ENCODE assay signal across 7 mouse cellular contexts in genomic region chr11:114523444-114524238, GRCm38 (mm10).
DNase-seq lines count a peak whose midpoint lies in the region.

No protein-coding gene starts in this region.

- no peaks in the 10 kb centered on the region for H3K36me3 ChIP-seq in heart, embryonic 10.5 days
- no peaks in the 10 kb centered on the region for H3K36me3 ChIP-seq in splenic B cell, adult 2 months (ENCODE audit: control insufficient read depth, insufficient read depth, low read length, poor library complexity, severe bottlenecking)

- DNase-seq in MEL-GATA-1-ER (ENCODE audit: extremely low read depth, low read depth), result peak; percentile 21
- DNase-seq in adrenal gland, postnatal 14 days, result peak; percentile 87
- DNase-seq in embryo, embryonic 9.5 days (ENCODE audit: extremely low spot score), result peak; percentile 84
- peak; percentile 88 for DNase-seq in heart, embryonic 10.5 days (ENCODE audit: low spot score)
- peak; percentile 61 to 66 for DNase-seq in layer of hippocampus, postnatal 36 days
- peak; percentile 81 for DNase-seq in mesoderm, embryonic 11.5 days (ENCODE audit: low read depth, low spot score)
- peak; percentile 55 for DNase-seq in splenic B cell, adult 2 months (ENCODE audit: low read depth, low spot score)

- 37% methylated on average over 6 of the region's 6 CpGs for WGBS in heart, embryonic 10.5 days

- no peaks in the 10 kb centered on the region for H3K27me3 ChIP-seq in heart, embryonic 10.5 days (ENCODE audit: insufficient read depth, poor library complexity, severe bottlenecking)
- no peaks in the 10 kb centered on the region for H3K27me3 ChIP-seq in splenic B cell, adult 2 months (ENCODE audit: control insufficient read depth, insufficient read depth, low read length, poor library complexity, severe bottlenecking)

- H3K4me3 ChIP-seq in heart, embryonic 10.5 days, result no peak overlapping the region

- H3K4me1 ChIP-seq in heart, embryonic 10.5 days, result peaks cover 12% of the 10 kb centered on the region; the same call in 1 of the 2 replicates

- H3K9me3 ChIP-seq in heart, embryonic 10.5 days, result no peaks in the 10 kb centered on the region

- no peak overlapping the region for H3K27ac ChIP-seq in heart, embryonic 10.5 days

Comparison
In these comparisons a context has a peak if more than half of its experiments do, and no peak if none do; other contexts are left out.
1. DNase-seq: peak in every context shown above with its lines; median percentile 88 in heart, embryonic 10.5 days; 87 in adrenal gland, postnatal 14 days; 84 in embryo, embryonic 9.5 days; 81 in mesoderm, embryonic 11.5 days; 64 in layer of hippocampus, postnatal 36 days; 55 in splenic B cell, adult 2 months; 21 in MEL-GATA-1-ER.